Mouse (Mus musculus) lung, postnatal 14 days (tissue): ENCODE measurements around the gene Snrnp200.
"Not testable (repeated sequence)": the region's sequence is repeated elsewhere in the genome, so short reads cannot be mapped to it uniquely, and the experiment has no call there.

ENCODE experiments used
- DNase-seq: peaks from one replicate; pipeline ENCODE4 v3.0.0; 2021

Snrnp200 gene

GRCm38 (mm10) chr2:127207547-127208451, at the start of gene Snrnp200, which contains the start of gene 1810024B03Rik:
Snrnp200 (plus strand) TSS chr2:127208386.
1810024B03Rik (minus strand) TSS chr2:127208280.
- DNase-seq: peak; percentile 93

DNA sequence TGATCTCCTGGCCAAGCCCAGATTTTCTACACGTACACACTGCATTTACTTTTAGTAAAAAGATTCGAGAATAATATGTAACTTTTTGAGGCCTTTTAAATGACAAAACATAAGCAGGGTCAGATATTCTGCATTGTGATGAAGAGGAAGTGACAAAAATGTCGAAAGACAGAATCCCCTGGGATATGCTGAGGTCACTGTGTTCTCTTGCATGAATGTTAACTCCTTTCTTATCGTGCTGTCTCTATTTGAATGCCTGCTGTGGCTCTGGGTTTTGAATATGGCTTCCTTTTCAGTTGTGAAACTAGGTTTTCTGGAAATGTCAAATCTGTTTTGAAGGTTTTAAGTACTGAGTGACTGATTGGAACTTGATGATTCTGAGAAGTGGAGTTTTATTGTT, 42.5 kb upstream of the Snrnp200 start:
- DNase-seq: no peak

DNA sequence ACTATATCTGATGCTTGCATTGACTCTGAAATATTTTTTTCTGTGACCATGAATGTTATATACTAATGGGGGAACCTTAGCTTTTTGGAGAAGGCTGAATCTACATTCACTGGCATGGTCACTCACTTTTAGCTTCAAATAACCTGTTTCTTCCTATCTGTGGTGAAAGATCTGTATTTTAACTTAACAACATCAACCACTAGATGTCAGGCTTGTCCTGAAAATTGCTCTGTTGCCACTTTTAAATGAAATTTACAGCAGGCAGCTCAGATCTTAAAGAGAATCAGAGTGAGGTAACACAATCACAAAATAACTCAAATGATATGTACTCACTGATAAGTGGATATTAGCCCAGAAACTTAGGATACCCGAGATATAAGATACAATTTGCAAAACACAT, 41.9 kb upstream of the Snrnp200 start:
- peak; percentile 22 for DNase-seq

GRCm38 (mm10) chr2:127182598-127183381, 25.4 kb upstream of the Snrnp200 start:
- DNase-seq: peak; percentile 72

- DNase-seq: no peak
Measured at GRCm38 (mm10) chr2:127189574-127189973, 18.6 kb upstream of the Snrnp200 start.

DNA sequence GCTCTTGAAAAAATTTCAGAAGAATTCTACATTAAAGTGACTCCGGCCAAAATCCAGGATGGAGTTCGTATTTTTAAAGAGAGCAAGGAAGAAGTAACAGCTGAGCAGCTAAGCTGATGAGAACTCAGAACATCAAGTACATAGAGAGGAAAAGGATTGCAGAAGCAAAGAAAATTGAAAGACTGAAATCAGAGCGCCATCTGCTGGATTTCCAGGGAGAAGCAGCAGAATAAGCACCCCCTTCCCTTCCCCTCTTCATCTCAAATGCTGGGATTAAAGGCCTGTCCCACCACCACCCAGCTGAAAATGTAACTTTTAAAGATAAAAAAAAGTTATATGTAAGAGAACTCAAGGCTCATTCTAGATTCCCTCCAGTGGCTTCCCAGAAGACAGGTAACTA, 3.3 kb upstream of the Snrnp200 start:
- peak; percentile 72 for DNase-seq

DNA sequence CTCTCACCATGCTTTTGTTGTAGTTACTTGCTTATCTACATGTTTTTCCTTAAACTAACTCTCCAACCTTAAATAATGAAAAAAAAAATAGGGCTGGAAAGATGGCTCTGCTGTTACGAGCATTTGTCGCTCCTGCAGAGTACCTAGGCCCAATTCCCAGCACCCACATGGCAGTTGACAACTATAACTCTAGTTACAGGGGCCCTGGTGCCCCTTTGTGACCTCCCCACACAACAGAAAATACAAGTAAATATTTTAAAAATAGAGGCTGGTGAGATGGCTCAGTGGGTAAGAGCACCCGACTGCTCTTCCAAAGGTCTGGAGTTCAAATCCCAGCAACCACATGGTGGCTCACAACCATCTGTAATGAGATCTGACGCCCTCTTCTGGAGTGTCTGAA, 2.2 kb upstream of the Snrnp200 start:
- DNase-seq: not testable (repeated sequence)

- no peak for DNase-seq
Measured at GRCm38 (mm10) chr2:127206916-127207315, 1.3 kb upstream of the Snrnp200 start.

GRCm38 (mm10) chr2:127208452-127208769, 225 bp downstream of the Snrnp200 start:
- no peak for DNase-seq

DNA sequence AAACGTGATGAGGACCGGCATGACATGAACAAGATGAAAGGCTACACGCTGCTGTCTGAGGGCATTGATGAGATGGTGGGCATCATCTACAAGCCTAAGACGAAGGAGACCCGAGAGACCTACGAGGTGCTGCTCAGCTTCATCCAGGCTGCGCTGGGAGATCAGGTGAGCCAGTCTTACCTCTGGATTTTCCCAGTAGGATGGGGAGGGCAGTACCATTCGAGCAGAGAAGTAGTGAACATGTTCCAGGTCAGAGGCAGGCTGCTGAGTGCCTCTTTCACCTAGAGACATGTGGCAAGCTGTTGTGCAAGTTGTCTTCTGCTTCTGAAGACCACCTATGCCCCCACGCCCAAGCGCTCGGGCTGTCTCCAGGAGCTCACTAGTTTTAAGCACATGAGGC, 2.5 kb downstream of the Snrnp200 start:
- DNase-seq: no peak

DNA sequence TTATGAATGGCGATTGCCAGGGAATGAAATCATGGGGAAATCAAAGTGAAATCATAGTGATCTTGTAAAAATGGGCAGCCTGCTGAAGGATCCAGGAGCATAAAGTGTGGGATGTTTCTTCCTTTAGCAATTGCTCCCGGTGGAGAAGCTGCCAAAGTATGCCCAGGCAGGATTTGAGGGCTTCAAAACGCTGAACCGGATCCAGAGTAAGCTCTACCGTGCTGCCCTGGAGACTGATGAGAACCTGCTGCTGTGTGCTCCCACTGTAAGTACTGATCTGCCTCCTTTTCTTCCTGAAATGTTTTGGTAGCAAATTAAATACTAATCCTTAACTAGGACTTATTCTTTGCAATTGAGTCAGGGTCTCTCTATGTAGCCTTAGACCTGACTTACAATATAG, 9.6 kb downstream of the Snrnp200 start:
- no peak for DNase-seq

DNA sequence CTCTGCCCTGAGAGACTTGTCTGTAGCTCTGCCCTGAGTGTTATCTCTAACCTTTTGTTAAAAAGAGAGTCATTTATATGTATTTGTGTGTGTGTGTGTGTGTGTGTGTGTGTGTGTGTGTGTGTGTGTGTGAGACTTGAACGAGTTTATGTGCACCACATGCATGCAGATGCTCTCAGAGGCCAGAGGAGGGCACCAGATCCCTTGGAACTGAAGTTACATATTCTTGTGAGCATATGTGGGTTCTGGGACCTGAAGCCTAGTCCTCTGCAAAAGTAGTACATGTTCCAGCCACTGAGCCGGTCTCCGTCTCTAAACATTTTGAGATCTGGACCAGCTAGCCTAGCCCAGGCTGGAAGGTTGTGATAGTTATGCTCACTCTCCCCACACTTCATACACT, 17.1 kb downstream of the Snrnp200 start:
- DNase-seq: no peak

DNA sequence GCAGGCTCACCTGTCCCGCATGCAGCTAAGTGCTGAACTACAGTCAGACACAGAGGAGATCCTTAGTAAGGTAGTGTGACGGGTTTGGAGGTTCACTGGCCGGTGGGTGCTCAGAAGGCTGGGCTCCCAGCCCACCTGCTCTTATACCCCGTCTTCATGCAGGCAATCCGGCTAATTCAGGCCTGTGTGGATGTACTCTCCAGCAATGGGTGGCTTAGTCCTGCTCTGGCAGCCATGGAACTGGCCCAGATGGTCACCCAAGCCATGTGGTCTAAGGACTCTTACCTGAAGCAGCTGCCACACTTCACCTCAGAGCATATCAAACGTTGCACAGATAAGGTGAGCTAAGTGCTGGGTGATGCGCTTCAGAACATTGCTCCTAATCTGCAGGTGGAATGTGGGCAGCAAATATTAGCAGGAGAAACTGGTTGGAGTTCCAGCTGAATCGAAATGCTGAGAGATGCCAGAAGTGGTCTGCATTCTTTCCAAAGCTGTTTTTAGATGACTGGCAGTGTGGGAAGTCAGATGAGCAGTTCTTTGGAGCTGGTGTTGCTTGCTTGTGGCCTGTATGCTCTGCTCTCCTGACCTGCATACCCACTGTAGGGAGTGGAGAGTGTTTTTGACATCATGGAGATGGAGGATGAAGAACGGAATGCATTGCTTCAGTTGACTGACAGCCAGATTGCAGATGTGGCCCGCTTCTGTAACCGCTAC, 29.9 kb downstream of the Snrnp200 start:
- no peak for DNase-seq

GRCm38 (mm10) chr2:127240065-127240464, 31.9 kb downstream of the Snrnp200 start:
- no peak for DNase-seq

GRCm38 (mm10) chr2:127247592-127248333, 39.6 kb downstream of the Snrnp200 start, which contains the start of the genes Ciao1 and Tmem127:
Ciao1 (minus strand) TSS chr2:127247816.
Tmem127 (plus strand) TSS chr2:127247908.
- DNase-seq: peak; percentile 98

DNA sequence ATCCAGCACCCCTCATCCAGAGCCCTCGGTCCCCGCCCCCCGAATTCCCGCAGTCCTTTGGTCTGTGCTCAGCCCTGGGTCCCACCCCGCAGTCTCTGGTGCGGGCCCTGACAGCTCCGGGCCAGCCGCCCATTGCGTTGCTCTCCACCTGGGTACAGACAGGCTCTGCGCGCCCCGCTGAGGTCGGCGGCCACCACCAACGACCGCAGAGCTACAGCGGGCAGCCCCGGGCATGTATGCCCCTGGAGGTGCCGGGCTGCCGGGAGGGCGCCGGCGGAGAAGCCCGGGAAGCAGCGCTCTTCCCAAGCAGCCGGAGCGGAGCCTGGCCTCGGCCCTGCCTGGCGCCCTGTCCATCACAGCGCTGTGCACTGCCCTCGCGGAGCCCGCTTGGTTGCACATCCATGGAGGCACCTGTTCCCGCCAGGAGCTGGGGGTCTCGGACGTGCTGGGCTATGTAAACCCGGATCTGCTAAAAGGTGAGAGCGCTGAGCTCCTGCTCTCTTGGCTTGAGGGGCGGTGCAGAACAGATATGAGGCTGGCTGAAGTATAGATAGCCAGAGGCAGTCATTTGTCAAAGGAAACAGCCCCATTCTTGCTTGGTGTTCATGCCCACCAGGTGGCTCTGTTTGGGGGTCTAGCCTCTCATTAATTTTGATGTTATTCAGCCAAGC, 40.3 kb downstream of the Snrnp200 start:
- peak; percentile 25 for DNase-seq

- DNase-seq: no peak
Measured at GRCm38 (mm10) chr2:127250291-127251008, 42.3 kb downstream of the Snrnp200 start.

GRCm38 (mm10) chr2:127251457-127251856, 43.3 kb downstream of the Snrnp200 start:
- no peak for DNase-seq

GRCm38 (mm10) chr2:127251880-127252527, 43.8 kb downstream of the Snrnp200 start:
- no peak for DNase-seq

- no peak for DNase-seq
Measured at GRCm38 (mm10) chr2:127252787-127253186, 44.6 kb downstream of the Snrnp200 start.
